Mouse (Mus musculus): Measurements from ENCODE around the gene Creb3l2. TPM values are rescaled to one million over a fixed set of nuclear protein-coding genes. Genes with fewer than 3 reads are reported as not detected.
A peak's percentile ranks its signal among the peaks of the same experiment; 100 is the strongest.

Creb3l2 gene
- polyA plus RNA-seq, 1 experiment from 2014 or later = 16.3 TPM

- no peaks in the 10 kb centered on the region for H3K4me1 ChIP-seq (ENCODE audit: control insufficient read depth, insufficient read depth, low read length)
- H3K9ac ChIP-seq (replicated peaks; ENCODE audit: low read length) = no peak overlapping the region
- no peaks in the 10 kb centered on the region for H3K9me3 ChIP-seq (replicated peaks; ENCODE audit: control insufficient read depth, low read length)
- H3K36me3 ChIP-seq (replicated peaks; ENCODE audit: control insufficient read depth, insufficient read depth, low read depth, low read length) = no peaks in the 10 kb centered on the region
- no peak overlapping the region for H3K27ac ChIP-seq (replicated peaks; ENCODE audit: low read depth, low read length)
- DNase-seq (ENCODE audit: low spot score) (no peak), ATAC-seq (replicated peaks; ENCODE audit: insufficient number of reproducible peaks, low FRiP score, low TSS enrichment, low read depth) (no peak)
- no peak overlapping the region for H3K4me3 ChIP-seq (ENCODE audit: low read depth, low read length)
- 88% methylated on average over 1 of the region's 1 CpGs for WGBS
- no peak overlapping the region for H3K4me2 ChIP-seq (ENCODE audit: low read depth, low read length)
- no peaks in the 10 kb centered on the region for H3K27me3 ChIP-seq (ENCODE audit: control insufficient read depth, insufficient read depth, low read length)
These were observed 135.3 kb downstream of the Creb3l2 start for GRCm38 (mm10) chr6:37306616-37307015.

GRCm38 (mm10) chr6:37300492-37300891 lies 141.5 kb downstream of the Creb3l2 start:
- Histone ChIP-seq H3K4me1 (ENCODE audit: control insufficient read depth, insufficient read depth, low read length) (no peaks in the 10 kb centered on the region; the same call in 1 of the 2 replicates), H3K27me3 (ENCODE audit: control insufficient read depth, insufficient read depth, low read length) (peaks cover 27% of the 10 kb centered on the region), H3K27ac (replicated peaks; ENCODE audit: low read depth, low read length) (no peak overlapping the region), H3K4me2 (ENCODE audit: low read depth, low read length) (peak overlapping the region; percentile 99), H3K36me3 (replicated peaks; ENCODE audit: control insufficient read depth, insufficient read depth, low read depth, low read length) (no peaks in the 10 kb centered on the region), H3K4me3 (ENCODE audit: low read depth, low read length) (peak overlapping the region; percentile 64; the same call in 1 of the 2 replicates), H3K9ac (replicated peaks; ENCODE audit: low read length) (no peak overlapping the region), H3K9me3 (replicated peaks; ENCODE audit: control insufficient read depth, low read length) (no peaks in the 10 kb centered on the region)
- 6% methylated on average over 13 of the region's 13 CpGs for WGBS
- no peak for ATAC-seq (replicated peaks; ENCODE audit: insufficient number of reproducible peaks, low FRiP score, low TSS enrichment, low read depth)
- no peak for DNase-seq (ENCODE audit: low spot score)

GRCm38 (mm10) chr6:37299562-37300390 lies 142.2 kb downstream of the Creb3l2 start, which contains the start of gene Dgki:
Dgki (minus strand) TSS chr6:37300184.
- WGBS = under 1% methylated on average over 60 of the region's 65 CpGs
- peak; percentile 85 for ATAC-seq (replicated peaks; ENCODE audit: insufficient number of reproducible peaks, low FRiP score, low TSS enrichment, low read depth)
- H3K4me3 ChIP-seq (ENCODE audit: low read depth, low read length) = peak within 1 kb of the TSS; percentile 64
- no peaks in the 10 kb centered on the region; the same call in 1 of the 2 replicates for H3K4me1 ChIP-seq (ENCODE audit: control insufficient read depth, insufficient read depth, low read length)
- peak within 1 kb of the TSS; percentile 99 for H3K4me2 ChIP-seq (ENCODE audit: low read depth, low read length)
- no peaks in the 10 kb centered on the region for H3K36me3 ChIP-seq (replicated peaks; ENCODE audit: control insufficient read depth, insufficient read depth, low read depth, low read length)
- no peak within 1 kb of the TSS for H3K27ac ChIP-seq (replicated peaks; ENCODE audit: low read depth, low read length)
- peak within 1 kb of the TSS; percentile 65 for H3K9ac ChIP-seq (replicated peaks; ENCODE audit: low read length)
- no peaks in the 10 kb centered on the region for H3K9me3 ChIP-seq (replicated peaks; ENCODE audit: control insufficient read depth, low read length)
- peak; percentile 78 for DNase-seq (ENCODE audit: low spot score)
- H3K27me3 ChIP-seq (ENCODE audit: control insufficient read depth, insufficient read depth, low read length) = peaks cover 27% of the 10 kb centered on the region

- no peak overlapping the region for H3K9ac ChIP-seq (replicated peaks; ENCODE audit: low read length)
- H3K36me3 ChIP-seq (replicated peaks; ENCODE audit: control insufficient read depth, insufficient read depth, low read depth, low read length) = no peaks in the 10 kb centered on the region
- WGBS = 18% methylated on average over 4 of the region's 4 CpGs
- DNase-seq (ENCODE audit: low spot score) = no peak
- H3K4me3 ChIP-seq (ENCODE audit: low read depth, low read length) = no peak overlapping the region
- H3K27ac ChIP-seq (replicated peaks; ENCODE audit: low read depth, low read length) = no peak overlapping the region
- peaks cover 27% of the 10 kb centered on the region for H3K27me3 ChIP-seq (ENCODE audit: control insufficient read depth, insufficient read depth, low read length)
- ATAC-seq (replicated peaks; ENCODE audit: insufficient number of reproducible peaks, low FRiP score, low TSS enrichment, low read depth) = no peak
- peak overlapping the region; percentile 99 for H3K4me2 ChIP-seq (ENCODE audit: low read depth, low read length)
- no peaks in the 10 kb centered on the region; the same call in 1 of the 2 replicates for H3K4me1 ChIP-seq (ENCODE audit: control insufficient read depth, insufficient read depth, low read length)
- no peaks in the 10 kb centered on the region for H3K9me3 ChIP-seq (replicated peaks; ENCODE audit: control insufficient read depth, low read length)
These were observed 143.0 kb downstream of the Creb3l2 start for GRCm38 (mm10) chr6:37298982-37299381.

- Histone ChIP-seq H3K9me3 (replicated peaks; ENCODE audit: control insufficient read depth, low read length) (no peaks in the 10 kb centered on the region), H3K27ac (replicated peaks; ENCODE audit: low read depth, low read length) (no peak overlapping the region), H3K4me3 (ENCODE audit: low read depth, low read length) (no peak overlapping the region), H3K27me3 (ENCODE audit: control insufficient read depth, insufficient read depth, low read length) (peaks cover 27% of the 10 kb centered on the region), H3K9ac (replicated peaks; ENCODE audit: low read length) (no peak overlapping the region), H3K4me2 (ENCODE audit: low read depth, low read length) (no peak overlapping the region), H3K4me1 (ENCODE audit: control insufficient read depth, insufficient read depth, low read length) (no peaks in the 10 kb centered on the region; the same call in 1 of the 2 replicates), H3K36me3 (replicated peaks; ENCODE audit: control insufficient read depth, insufficient read depth, low read depth, low read length) (no peaks in the 10 kb centered on the region)
- no peak for DNase-seq (ENCODE audit: low spot score)
- WGBS = 43% methylated on average over 8 of the region's 8 CpGs
- ATAC-seq (replicated peaks; ENCODE audit: insufficient number of reproducible peaks, low FRiP score, low TSS enrichment, low read depth) = no peak
These were observed 144.0 kb downstream of the Creb3l2 start for GRCm38 (mm10) chr6:37297744-37298482.

GRCm38 (mm10) chr6:37292068-37292467 lies 149.9 kb downstream of the Creb3l2 start:
- no peak for DNase-seq (ENCODE audit: low spot score)
- Histone ChIP-seq H3K4me3 (ENCODE audit: low read depth, low read length) (no peak overlapping the region), H3K4me2 (ENCODE audit: low read depth, low read length) (no peak overlapping the region), H3K36me3 (replicated peaks; ENCODE audit: control insufficient read depth, insufficient read depth, low read depth, low read length) (no peaks in the 10 kb centered on the region), H3K27ac (replicated peaks; ENCODE audit: low read depth, low read length) (no peak overlapping the region), H3K9ac (replicated peaks; ENCODE audit: low read length) (no peak overlapping the region), H3K9me3 (replicated peaks; ENCODE audit: control insufficient read depth, low read length) (no peaks in the 10 kb centered on the region), H3K27me3 (ENCODE audit: control insufficient read depth, insufficient read depth, low read length) (no peaks in the 10 kb centered on the region), H3K4me1 (ENCODE audit: control insufficient read depth, insufficient read depth, low read length) (no peaks in the 10 kb centered on the region)
- 87% methylated on average over 2 of the region's 2 CpGs for WGBS
- no peak for ATAC-seq (replicated peaks; ENCODE audit: insufficient number of reproducible peaks, low FRiP score, low TSS enrichment, low read depth)

- WGBS = 92% methylated on average over 1 of the region's 1 CpGs
- Histone ChIP-seq H3K4me2 (ENCODE audit: low read depth, low read length) (no peak overlapping the region), H3K4me3 (ENCODE audit: low read depth, low read length) (no peak overlapping the region), H3K4me1 (ENCODE audit: control insufficient read depth, insufficient read depth, low read length) (no peaks in the 10 kb centered on the region), H3K36me3 (replicated peaks; ENCODE audit: control insufficient read depth, insufficient read depth, low read depth, low read length) (no peaks in the 10 kb centered on the region), H3K9me3 (replicated peaks; ENCODE audit: control insufficient read depth, low read length) (no peaks in the 10 kb centered on the region), H3K9ac (replicated peaks; ENCODE audit: low read length) (no peak overlapping the region), H3K27me3 (ENCODE audit: control insufficient read depth, insufficient read depth, low read length) (no peaks in the 10 kb centered on the region), H3K27ac (replicated peaks; ENCODE audit: low read depth, low read length) (no peak overlapping the region)
- DNase-seq (ENCODE audit: low spot score) = no peak
- ATAC-seq (replicated peaks; ENCODE audit: insufficient number of reproducible peaks, low FRiP score, low TSS enrichment, low read depth) = no peak
These were observed 150.8 kb downstream of the Creb3l2 start for GRCm38 (mm10) chr6:37291171-37291570.

- no peaks in the 10 kb centered on the region for H3K36me3 ChIP-seq (replicated peaks; ENCODE audit: control insufficient read depth, insufficient read depth, low read depth, low read length)
- no peaks in the 10 kb centered on the region for H3K9me3 ChIP-seq (replicated peaks; ENCODE audit: control insufficient read depth, low read length)
- no peaks in the 10 kb centered on the region for H3K27me3 ChIP-seq (ENCODE audit: control insufficient read depth, insufficient read depth, low read length)
- no peak overlapping the region for H3K4me2 ChIP-seq (ENCODE audit: low read depth, low read length)
- H3K4me3 ChIP-seq (ENCODE audit: low read depth, low read length) = no peak overlapping the region
- H3K4me1 ChIP-seq (ENCODE audit: control insufficient read depth, insufficient read depth, low read length) = no peaks in the 10 kb centered on the region
- 91% methylated on average over 3 of the region's 3 CpGs for WGBS
- no peak overlapping the region for H3K9ac ChIP-seq (replicated peaks; ENCODE audit: low read length)
- ATAC-seq (replicated peaks; ENCODE audit: insufficient number of reproducible peaks, low FRiP score, low TSS enrichment, low read depth) = no peak
- no peak overlapping the region for H3K27ac ChIP-seq (replicated peaks; ENCODE audit: low read depth, low read length)
- no peak for DNase-seq (ENCODE audit: low spot score)
These were observed 151.3 kb downstream of the Creb3l2 start for GRCm38 (mm10) chr6:37290691-37291090.

Data from embryonic facial prominence, embryonic 11.5 days (tissue).